In genomic region chr15:97782749-97783105, GRCm38 (mm10) we compare ENCODE assay signal across 8 mouse cellular contexts. TPM values are rescaled to one million over a fixed set of nuclear protein-coding genes. Genes with fewer than 3 reads are reported as not detected.
DNase-seq lines count a peak whose midpoint lies in the region; ATAC-seq and TF ChIP-seq lines count a peak whose summit lies in the region.

No protein-coding gene starts in this region.

- 3% methylated on average over 9 of the region's 9 CpGs for WGBS in forebrain, embryonic 13.5 days
- WGBS in limb, embryonic 15.5 days = 9% methylated on average over 9 of the region's 9 CpGs

- no peaks in the 10 kb centered on the region for H3K36me3 ChIP-seq in forebrain, embryonic 13.5 days (ENCODE audit: poor library complexity, severe bottlenecking)
- no peaks in the 10 kb centered on the region for H3K36me3 ChIP-seq in limb, embryonic 15.5 days
- H3K36me3 ChIP-seq in myocyte (ENCODE audit: control insufficient read depth, insufficient read depth) = no peaks in the 10 kb centered on the region

- no peak overlapping the region for H3K9ac ChIP-seq in forebrain, embryonic 13.5 days
- H3K9ac ChIP-seq in limb, embryonic 15.5 days = no peak overlapping the region

- H3K79me2 ChIP-seq in myocyte (ENCODE audit: control insufficient read depth, insufficient read depth) = no peaks in the 10 kb centered on the region

- peaks cover 19% of the 10 kb centered on the region for H3K27me3 ChIP-seq in forebrain, embryonic 13.5 days
- H3K27me3 ChIP-seq in limb, embryonic 15.5 days = no peaks in the 10 kb centered on the region
- no peaks in the 10 kb centered on the region for H3K27me3 ChIP-seq in myocyte (ENCODE audit: control insufficient read depth, insufficient read depth, insufficient read length)

- DNase-seq in cerebellum, postnatal 14 days = peak; percentile 73 to 80
- no peak for DNase-seq in cerebellum, adult 8-10 months
- peak; percentile 92 for DNase-seq in ZHBTc4 (ENCODE audit: low read depth, low spot score)
- peak; percentile 88 for DNase-seq in heart, postnatal 4 days
- DNase-seq in testis, postnatal 10 days (ENCODE audit: low spot score) = peak; percentile 90

- H3ac ChIP-seq in myocyte (ENCODE audit: control insufficient read depth, insufficient read length) = no peak overlapping the region

- H3K27ac ChIP-seq in forebrain, embryonic 13.5 days = no peak overlapping the region
- peak overlapping the region; percentile 84 for H3K27ac ChIP-seq in limb, embryonic 15.5 days

- H3K4me3 ChIP-seq in forebrain, embryonic 13.5 days = no peak overlapping the region
- peak overlapping the region; percentile 18 for H3K4me3 ChIP-seq in limb, embryonic 15.5 days
- peak overlapping the region; percentile 36 for H3K4me3 ChIP-seq in myocyte

- ATAC-seq in forebrain, embryonic 13.5 days = no peak
- ATAC-seq in limb, embryonic 15.5 days (ENCODE audit: insufficient number of reproducible peaks, low FRiP score, low TSS enrichment, low read depth) = no peak; the same call in 1 of the 2 replicates

- H3K9me3 ChIP-seq in forebrain, embryonic 13.5 days (replicated peaks) = no peaks in the 10 kb centered on the region
- H3K9me3 ChIP-seq in limb, embryonic 15.5 days = no peaks in the 10 kb centered on the region

- H3K4me2 ChIP-seq in forebrain, embryonic 13.5 days = peak overlapping the region; percentile 9
- H3K4me2 ChIP-seq in limb, embryonic 15.5 days = peak overlapping the region; percentile 43
- peak overlapping the region; percentile 100 for H3K4me2 ChIP-seq in myocyte (ENCODE audit: low read depth)

- no peak for TF ChIP-seq POLR2A in myocyte (IDR thresholded peaks at IDR 0.05; ENCODE audit: insufficient read length, low read depth)

- peaks cover 33% of the 10 kb centered on the region for H3K4me1 ChIP-seq in forebrain, embryonic 13.5 days
- peaks cover 70% of the 10 kb centered on the region for H3K4me1 ChIP-seq in limb, embryonic 15.5 days

TF ChIP-seq in myocyte, 11 proteins besides CTCF, POLR2A, EP300 and RAD21:
- TF ChIP-seq USF1 (IDR thresholded peaks at IDR 0.05; ENCODE audit: low read depth) (no peak), CEBPB (IDR thresholded peaks at IDR 0.05; ENCODE audit: insufficient read depth, poor library complexity, severe bottlenecking) (no peak), TCF3 (IDR thresholded peaks at IDR 0.05; ENCODE audit: insufficient read length, low read depth) (no peak), SRF (IDR thresholded peaks at IDR 0.05; ENCODE audit: control insufficient read depth, insufficient read length, low read depth) (no peak), POLR2AphosphoS2 (IDR thresholded peaks at IDR 0.05; ENCODE audit: insufficient read length, low read depth) (no peak), REST (IDR thresholded peaks at IDR 0.05; ENCODE audit: insufficient read depth, insufficient read length) (no peak), MYOG (IDR thresholded peaks at IDR 0.05; ENCODE audit: control insufficient read depth in 1 of 3, insufficient read depth in 1 of 3, insufficient read length in 2 of 3, low read depth in 2 of 3) (no peak), E2F4 (IDR thresholded peaks at IDR 0.05; ENCODE audit: insufficient read depth) (no peak), MAX (IDR thresholded peaks at IDR 0.05; ENCODE audit: low read depth) (no peak), TCF12 (IDR thresholded peaks at IDR 0.05; ENCODE audit: insufficient read depth, poor library complexity, severe bottlenecking) (no peak), MYOD1 (IDR thresholded peaks at IDR 0.05; ENCODE audit: control insufficient read depth in 1 of 3, insufficient read length in 2 of 3, low read depth in 2 of 3) (no peak)

RNA-seq across cellular contexts. Expression of gene Slc48a1, which starts 4.4 kb away (rescaled TPM):
- 44.1 and 45.2 TPM in 2 replicates for polyA plus RNA-seq in forebrain, embryonic 13.5 days (2015; fragmentation: Nextera tagmentation; extraction: Ambion mirVana)
- total RNA-seq in heart, postnatal 4 days (2021) = 10 to 100 TPM; 58.7 to 59.2 TPM
- 58.7 and 59.0 TPM in 2 replicates for polyA plus RNA-seq in limb, embryonic 15.5 days (2015; fragmentation: Nextera tagmentation; extraction: Ambion mirVana)
- 52.7 TPM for polyA plus RNA-seq in myocyte (2012; fragmentation: generic; extraction: Trizol)

RNA-seq across cellular contexts. Expression of gene Rapgef3, which starts 15.0 kb away (rescaled TPM):
- 6.7 and 7.8 TPM in 2 replicates for polyA plus RNA-seq in forebrain, embryonic 13.5 days (2015; fragmentation: Nextera tagmentation; extraction: Ambion mirVana)
- 10 to 100 TPM; 32.7 to 33.4 TPM for total RNA-seq in heart, postnatal 4 days (2021)
- 9.8 and 10.7 TPM in 2 replicates for polyA plus RNA-seq in limb, embryonic 15.5 days (2015; fragmentation: Nextera tagmentation; extraction: Ambion mirVana)
- 1.2 TPM for polyA plus RNA-seq in myocyte (2012; fragmentation: generic; extraction: Trizol)

RNA-seq across cellular contexts. Expression of gene Endou, which starts 51.6 kb away (rescaled TPM):
- 0.25 and 0.26 TPM in 2 replicates for polyA plus RNA-seq in forebrain, embryonic 13.5 days (2015; fragmentation: Nextera tagmentation; extraction: Ambion mirVana)
- total RNA-seq in heart, postnatal 4 days (2021) = 1 to 10 TPM; 3.5 to 4.6 TPM
- 60.0 and 68.0 TPM in 2 replicates for polyA plus RNA-seq in limb, embryonic 15.5 days (2015; fragmentation: Nextera tagmentation; extraction: Ambion mirVana)
- polyA plus RNA-seq in myocyte (2012; fragmentation: generic; extraction: Trizol) = 0.01 TPM

Comparison
In these comparisons a context has a peak if more than half of its experiments do, and no peak if none do; other contexts are left out.
1. H3K4me2 ChIP-seq: peak in every context shown above with its lines; median percentile 100 in myocyte; 43 in limb, embryonic 15.5 days; 9 in forebrain, embryonic 13.5 days.
2. RNA of gene Endou, which starts 51.6 kb away (polyA plus RNA-seq): 60.0 to 68.0 TPM in limb, embryonic 15.5 days; 0.25 to 0.26 TPM in forebrain, embryonic 13.5 days and 0.01 TPM in myocyte (single experiment); every median in the first group is over 10 times any median in the second.